Mouse (Mus musculus) heart, postnatal 36 days (tissue): ENCODE data around the gene Xirp2. TPM values are rescaled to one million over a fixed set of nuclear protein-coding genes. Genes with fewer than 3 reads are reported as not detected.
A peak's percentile ranks its signal among the peaks of the same experiment; 100 is the strongest.

Source experiments
- DNase-seq, 2 experiments: peaks; one replicate each; pipeline ENCODE4 v3.0.0; 2021 to 2022
- intact Hi-C: fragments of 180-260 bp; cut with DNase I; formaldehyde crosslinking; loops from one replicate; pipeline ENCODE4 v1.15.1; 2025
- total RNA-seq, 2 experiments: library from RNA; stranded (reverse); gene quantifications; 2 replicates each; pipeline ENCODE4 v1.2.3; 2021

Gene Xirp2
- total RNA-seq, 2 experiments from 2014 or later = 237 to 306 TPM

DNA sequence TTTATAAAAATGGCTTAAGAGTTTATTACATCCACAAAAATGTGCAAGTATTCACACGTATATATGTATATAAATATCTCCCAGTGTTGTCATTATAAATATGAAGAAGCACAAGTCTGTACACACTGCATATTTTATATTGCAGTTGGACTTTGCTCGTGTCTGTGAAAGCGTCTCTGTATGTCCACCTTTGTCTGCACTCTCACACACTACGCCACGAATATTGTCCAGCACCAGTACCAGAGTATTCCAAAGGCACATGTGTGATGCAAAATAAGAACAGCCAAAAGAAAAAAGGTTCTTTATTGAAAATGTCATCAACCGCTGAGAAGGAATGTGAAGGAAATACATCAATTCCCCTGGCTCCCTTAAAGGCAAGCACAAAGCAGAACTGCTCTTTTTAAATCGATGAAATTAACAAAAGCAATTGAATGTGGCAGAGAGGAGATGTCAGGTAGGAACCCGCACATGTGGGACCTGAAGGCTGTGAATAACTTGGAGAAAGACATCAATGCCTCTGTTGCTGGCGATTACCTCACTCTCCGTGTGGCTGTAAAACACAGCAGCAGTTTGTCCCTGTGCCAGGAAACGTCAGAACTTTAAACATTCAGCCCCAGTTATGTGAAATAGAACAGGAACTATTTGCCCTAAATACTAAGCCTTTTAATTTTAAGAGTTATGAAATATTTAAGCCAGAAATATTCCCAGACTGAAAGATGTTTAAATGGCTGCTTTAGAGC, 96.3 kb downstream of the Xirp2 start:
- intact Hi-C loops = no loop called here
- no peak for DNase-seq

DNA sequence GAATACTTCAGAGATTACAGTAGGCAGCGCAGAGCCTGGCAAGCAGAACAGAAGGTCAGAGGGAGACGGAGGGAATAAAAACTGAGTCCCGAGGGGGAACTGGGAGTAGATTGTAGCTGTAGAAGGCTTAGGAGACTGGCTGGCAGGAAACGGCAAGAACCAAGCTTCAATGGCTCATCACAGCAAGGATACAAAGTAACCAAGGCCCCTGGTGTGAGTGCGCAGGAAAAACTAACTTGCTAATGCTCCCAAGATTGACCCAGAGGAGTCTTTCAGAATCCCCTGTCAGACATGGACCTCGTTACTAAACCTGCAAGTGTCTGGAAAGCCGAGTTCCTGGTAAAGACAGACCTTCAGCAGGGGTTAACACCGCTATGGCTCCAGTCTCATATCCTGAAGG, 98.6 kb downstream of the Xirp2 start:
- intact Hi-C loops = no loop called here

DNA sequence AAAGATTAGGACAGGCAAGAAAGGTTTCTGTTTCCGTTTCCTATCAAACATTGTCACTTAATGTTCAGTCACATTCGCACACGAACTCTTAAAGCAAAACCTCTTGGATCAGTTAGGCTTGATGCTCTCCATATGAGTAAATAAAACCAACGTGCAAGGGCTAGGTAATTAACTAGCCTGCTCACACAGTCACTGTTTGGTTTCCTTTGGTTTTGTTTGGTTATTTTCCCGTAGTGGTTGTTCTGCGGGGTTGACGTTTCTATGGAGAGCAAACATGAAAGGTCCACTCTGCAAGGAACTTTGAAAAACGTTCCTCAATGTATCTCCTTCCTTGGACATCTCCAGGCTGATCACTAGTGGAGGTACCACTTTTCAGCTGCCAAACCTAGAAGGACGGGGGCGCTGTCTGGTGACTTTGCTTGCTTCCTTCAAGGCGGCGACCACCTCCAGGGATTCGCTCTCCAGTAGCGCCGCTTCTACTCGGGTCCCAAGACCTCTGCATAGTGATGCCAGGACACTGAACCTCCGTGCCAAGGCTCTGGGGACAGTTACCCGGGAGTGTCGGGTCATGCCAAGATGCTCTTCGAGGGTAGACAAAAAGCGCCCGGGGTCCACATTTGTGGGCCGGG, 119.2 kb downstream of the Xirp2 start:
- intact Hi-C loops = loop anchor here (5.0 kb wide), 2 partner anchors 62 to 107 kb away; no protein-coding TSS in a partner anchor
- DNase-seq = peak; percentile 35 to 40

More for the DNA sequence above, 98.6 kb downstream of the Xirp2 start:
- DNase-seq = no peak

DNA sequence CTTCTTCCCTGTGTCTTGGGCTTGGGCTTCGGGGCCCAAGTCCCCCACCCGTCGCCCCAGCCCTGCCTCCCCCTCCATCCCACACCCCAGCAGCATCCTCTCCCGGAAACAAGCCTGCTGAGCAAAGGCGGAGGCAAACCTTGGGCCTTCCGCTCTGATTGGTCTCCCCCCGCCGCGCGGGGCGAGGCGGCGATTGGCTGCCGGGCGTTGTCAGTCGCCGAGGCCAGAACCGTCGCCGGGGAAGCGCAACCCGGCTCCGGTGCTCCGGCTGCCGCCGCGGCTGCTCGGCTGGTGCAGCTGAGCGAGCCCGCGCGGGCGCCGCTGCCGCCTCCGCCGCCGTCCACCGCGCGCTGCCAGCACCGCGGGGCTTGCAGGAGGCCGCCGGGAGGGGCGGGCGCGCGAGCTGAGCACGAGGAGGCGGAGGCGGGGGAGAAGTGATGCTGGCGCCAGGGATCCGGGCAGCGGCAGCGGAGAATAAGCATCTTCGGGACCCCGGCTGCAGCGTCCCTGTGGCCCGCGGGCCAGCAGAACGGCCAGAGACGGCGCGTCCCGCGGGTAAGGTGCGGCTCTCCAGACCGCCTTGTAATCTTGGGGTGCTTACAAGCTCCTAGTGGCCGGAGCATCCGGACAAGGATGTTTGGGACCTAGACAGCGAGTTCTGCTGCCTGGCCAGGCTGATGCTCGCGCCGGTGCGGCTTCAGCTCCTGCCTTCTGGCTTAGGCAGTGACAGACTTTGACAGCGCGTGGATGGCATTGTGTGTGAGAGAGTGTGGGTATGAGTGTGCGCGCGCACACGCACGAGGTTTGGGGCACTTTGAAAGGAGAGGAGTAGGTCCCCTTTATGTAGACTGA, 119.9 kb downstream of the Xirp2 start, which contains the start of gene B3galt1:
TSS of gene B3galt1 (plus strand) at position 392 of the 852 bp plus-strand sequence.
- intact Hi-C loops = loop anchor here (5.0 kb wide), 2 partner anchors 62 to 107 kb away; no protein-coding TSS in a partner anchor
- peak; percentile 76 to 83 for DNase-seq

DNA sequence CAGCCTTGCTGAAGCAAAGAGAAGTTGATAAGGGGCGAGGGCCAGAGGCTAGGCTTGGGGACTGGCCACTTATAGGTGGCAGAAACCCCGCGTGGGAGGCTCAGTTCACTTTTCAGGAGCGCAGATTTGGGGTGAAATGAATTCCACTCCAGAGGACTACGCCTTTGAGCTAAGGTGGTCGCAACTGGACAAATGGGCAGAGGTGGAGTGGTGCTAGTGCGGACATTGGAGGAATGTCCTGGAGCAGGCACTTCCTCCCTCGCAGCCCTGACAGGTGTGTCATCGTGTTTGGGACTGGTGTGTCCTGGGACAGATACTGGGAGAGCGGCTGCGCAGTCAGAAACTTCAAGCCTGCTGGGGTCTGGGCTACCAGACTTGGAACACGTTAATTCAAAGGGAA, 120.8 kb downstream of the Xirp2 start:
- intact Hi-C loops = loop anchor here (5.0 kb wide), 2 partner anchors 61 to 106 kb away; no protein-coding TSS in a partner anchor

DNA sequence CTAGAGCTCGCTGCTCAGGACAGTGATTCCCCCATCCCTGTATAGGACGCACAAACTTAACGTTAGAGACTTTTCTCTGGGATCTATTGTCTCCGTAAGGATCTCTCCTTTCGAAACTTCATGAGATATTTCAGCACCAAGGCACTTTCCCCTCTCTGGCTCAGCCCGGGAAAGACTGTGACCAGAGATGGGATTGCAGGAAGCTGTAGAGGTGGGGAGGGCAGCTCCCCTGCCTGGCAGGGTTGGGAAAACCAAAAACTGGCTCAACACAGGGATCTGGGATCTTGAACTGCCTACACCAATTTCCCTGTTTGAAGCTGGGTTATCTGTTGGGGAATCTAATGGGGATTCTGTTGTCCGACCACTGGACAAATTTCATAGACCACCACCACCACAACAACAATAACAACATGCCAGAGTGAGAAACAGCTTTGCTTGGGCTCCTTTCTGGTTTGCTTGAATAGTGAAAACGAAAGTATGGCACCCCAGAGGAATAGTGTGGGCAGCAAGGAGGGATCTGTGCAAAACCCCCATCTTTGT, 121.4 kb downstream of the Xirp2 start:
- intact Hi-C loops = loop anchor here (5.0 kb wide), 2 partner anchors 60 to 105 kb away; no protein-coding TSS in a partner anchor
- peak in 1 of 2 experiments; percentile 3 for DNase-seq

More for the DNA sequence above, 120.8 kb downstream of the Xirp2 start:
- peak in 1 of 2 experiments; percentile 5 for DNase-seq

Other genes with a start within 250 kb of the Xirp2 start
- gene Gm21830, start 32.3 kb upstream of the Xirp2 start, total RNA-seq = not detected
- gene Gm26727, start 12.8 kb upstream of the Xirp2 start, total RNA-seq = not detected
- 1 to 10 TPM; 1.4 to 3.5 TPM for gene B3galt1, start 119.9 kb downstream of the Xirp2 start, total RNA-seq